Mouse (Mus musculus): Measurements from ENCODE around the gene Ccdc88a. TPM values are rescaled to one million over a fixed set of nuclear protein-coding genes. Genes with fewer than 3 reads are reported as not detected.

Ccdc88a gene
- total and polyA plus RNA-seq, 3 experiments: 4.0 to 225 (median 5.9) TPM

- TF ChIP-seq SIN3A (IDR thresholded peaks at IDR 0.05; ENCODE audit: low read length): peak; percentile 56; the same call in 1 of the 2 replicates
- TF ChIP-seq MXI1 (IDR thresholded peaks at IDR 0.05; ENCODE audit: low read depth, low read length): 0 out of 2 replicates have a peak, but pooled peaks have one; percentile 34
Observed at GRCm38 (mm10) chr11:29538201-29538600, 164.7 kb downstream of the Ccdc88a start (continued).

DNA sequence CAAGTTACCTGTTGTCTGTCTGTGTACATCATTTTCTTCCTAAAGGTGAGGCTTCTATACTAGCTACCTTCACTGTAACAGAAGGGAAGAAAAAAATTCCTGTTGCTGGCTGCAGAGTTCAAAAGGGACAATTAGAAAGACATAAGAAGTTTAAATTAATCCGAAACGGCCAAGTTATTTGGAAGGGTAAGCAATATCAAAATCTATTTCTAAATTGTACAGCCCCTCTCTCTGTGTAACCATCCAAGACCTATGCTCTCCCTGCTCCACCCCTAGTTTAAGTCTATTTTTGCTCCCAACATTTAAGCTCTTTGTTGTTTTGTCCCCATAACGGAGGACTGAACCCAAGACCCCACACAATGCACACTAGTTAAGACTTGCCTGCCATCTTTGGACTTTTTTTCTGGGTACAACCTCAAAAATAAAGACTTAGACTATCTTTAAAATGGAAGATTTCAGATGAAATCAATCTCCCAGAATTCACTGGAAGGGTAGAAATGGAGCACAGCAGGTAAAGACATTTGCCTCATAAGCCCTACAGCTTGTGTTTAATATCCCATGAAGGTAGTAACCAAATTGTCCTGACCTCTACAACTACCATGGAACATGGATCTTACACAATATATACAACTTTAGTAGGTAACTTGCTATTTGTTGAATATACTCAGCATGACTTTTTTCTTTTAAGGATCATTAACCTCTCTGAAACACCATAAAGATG lies 170.9 kb downstream of the Ccdc88a start:
- no peak overlapping the region for H3K4me3 ChIP-seq (ENCODE audit: control insufficient read depth in 1 of 2, insufficient read depth in 1 of 2, low read depth in 2 of 2, low read length in 2 of 2)
- peaks cover 0 to 13% of the 10 kb centered on the region in 2 experiments; a peak in 2 of 4 replicates for H3K4me1 ChIP-seq (ENCODE audit: control insufficient read depth in 1 of 2, insufficient read depth in 2 of 2, low read length in 2 of 2)
- no peak overlapping the region for H3K27ac ChIP-seq (ENCODE audit: control insufficient read depth, low read depth, low read length)
- peaks cover 26% of the 10 kb centered on the region for H3K79me2 ChIP-seq (ENCODE audit: control insufficient read depth, insufficient read depth, low read length, poor library complexity)
- H3K27me3 ChIP-seq (ENCODE audit: control insufficient read depth in 1 of 2, insufficient read depth in 2 of 2, low read length in 2 of 2): no peaks in the 10 kb centered on the region
- peaks cover 26 to 33% of the 10 kb centered on the region in 2 experiments for H3K36me3 ChIP-seq (ENCODE audit: control insufficient read depth in 1 of 2, insufficient read depth in 2 of 2, low read length in 2 of 2)
- H3K9me3 ChIP-seq (replicated peaks; ENCODE audit: insufficient read depth, low read length): no peaks in the 10 kb centered on the region
- DNase-seq (ENCODE audit: low read depth, low spot score): peak; percentile 55
- H3K9ac ChIP-seq (ENCODE audit: control insufficient read depth, low read depth, low read length, poor library complexity, severe bottlenecking): no peak overlapping the region
- TF ChIP-seq USF1 (IDR thresholded peaks at IDR 0.05; ENCODE audit: low read depth, low read length): no peak
- TF ChIP-seq MAFK (IDR thresholded peaks at IDR 0.05; ENCODE audit: borderline replicate concordance, low read depth, low read length): peak; percentile 31; the same call in 1 of the 2 replicates
- TF ChIP-seq MYB (IDR thresholded peaks at IDR 0.05; ENCODE audit: low read depth, low read length): no peak; the same call in 1 of the 2 replicates
- no peak for TF ChIP-seq KAT2A (conservative IDR thresholded peaks at IDR 0.05; ENCODE audit: low read depth, low read length)
- TF ChIP-seq ZKSCAN1 (IDR thresholded peaks at IDR 0.05; ENCODE audit: low read depth, low read length): no peak
- TF ChIP-seq EP300 (IDR thresholded peaks at IDR 0.05; ENCODE audit: low read depth in 1 of 2, low read length in 2 of 2): no peak
- no peak for TF ChIP-seq GABPA (IDR thresholded peaks at IDR 0.05; ENCODE audit: low read depth, low read length)
- TF ChIP-seq CHD1 (IDR thresholded peaks at IDR 0.05; ENCODE audit: low read depth, low read length): no peak
- no peak for TF ChIP-seq HCFC1 (IDR thresholded peaks at IDR 0.05; ENCODE audit: low read depth, low read length)
- TF ChIP-seq RCOR1 (IDR thresholded peaks at IDR 0.05; ENCODE audit: low read depth, low read length): no peak
- peak; percentile 75; the same call in 1 of the 2 replicates for TF ChIP-seq POLR2AphosphoS5 (IDR thresholded peaks at IDR 0.05; ENCODE audit: borderline replicate concordance, low read depth, low read length)
- TF ChIP-seq ZNF384 (IDR thresholded peaks at IDR 0.05; ENCODE audit: low read depth, low read length): no peak
- TF ChIP-seq POLR2AphosphoS2 (IDR thresholded peaks at IDR 0.05; ENCODE audit: low read length): peak; percentile 57; the same call in 1 of the 2 replicates
- no peak for TF ChIP-seq USF2 (IDR thresholded peaks at IDR 0.05; ENCODE audit: borderline replicate concordance in 1 of 2, insufficient read depth in 1 of 2, low read depth in 1 of 2, low read length in 2 of 2)
- no peak for TF ChIP-seq MYC (IDR thresholded peaks at IDR 0.05; ENCODE audit: low read depth, low read length)
- no peak for TF ChIP-seq TBP (IDR thresholded peaks at IDR 0.05; ENCODE audit: low read depth, low read length)
- TF ChIP-seq MEF2A (IDR thresholded peaks at IDR 0.05; ENCODE audit: extremely low read depth, insufficient replicate concordance, low read depth, low read length, poor library complexity, severe bottlenecking): no peak
- TF ChIP-seq BHLHE40 (IDR thresholded peaks at IDR 0.05; ENCODE audit: borderline replicate concordance, low read depth, low read length): no peak
- TF ChIP-seq CTCF (IDR thresholded peaks at IDR 0.05 in 2 of 3, conservative IDR thresholded peaks at IDR 0.05 in 1 of 3; ENCODE audit: control insufficient read depth in 1 of 3, insufficient read depth in 1 of 3, low read depth in 2 of 3, low read length in 3 of 3, poor library complexity in 1 of 3, severe bottlenecking in 1 of 3): no peak
- no peak; the same call in none of the 2 replicates for TF ChIP-seq SMC3 (IDR thresholded peaks at IDR 0.05; ENCODE audit: low read depth, low read length)
- no peak for TF ChIP-seq ZC3H11A (IDR thresholded peaks at IDR 0.05; ENCODE audit: low read depth, low read length)
- no peak for TF ChIP-seq E2F4 (IDR thresholded peaks at IDR 0.05; ENCODE audit: borderline replicate concordance, low read depth, low read length)
- TF ChIP-seq TCF12 (IDR thresholded peaks at IDR 0.05; ENCODE audit: low read depth, low read length): no peak
- no peak for TF ChIP-seq MAX (IDR thresholded peaks at IDR 0.05; ENCODE audit: low read length)
- TF ChIP-seq ELF1 (IDR thresholded peaks at IDR 0.05; ENCODE audit: low read depth, low read length): no peak
- no peak for TF ChIP-seq SIN3A (IDR thresholded peaks at IDR 0.05; ENCODE audit: low read length)
- TF ChIP-seq CHD2 (IDR thresholded peaks at IDR 0.05; ENCODE audit: low read length): no peak
- no peak for TF ChIP-seq UBTF (IDR thresholded peaks at IDR 0.05; ENCODE audit: borderline replicate concordance, insufficient read depth, low read depth, low read length)
- TF ChIP-seq JUND (IDR thresholded peaks at IDR 0.05; ENCODE audit: low read depth, low read length): no peak
- no peak for TF ChIP-seq MXI1 (IDR thresholded peaks at IDR 0.05; ENCODE audit: low read depth, low read length)
- no peak for TF ChIP-seq TAL1 (IDR thresholded peaks at IDR 0.05; ENCODE audit: low read length)
- no peak for TF ChIP-seq MAZ (IDR thresholded peaks at IDR 0.05; ENCODE audit: low read depth, low read length)
- TF ChIP-seq NELFE (IDR thresholded peaks at IDR 0.05; ENCODE audit: low read depth, low read length): no peak
- peak in 1 of 2 experiments; percentile 17; a peak in 1 of 4 replicates for TF ChIP-seq POLR2A (IDR thresholded peaks at IDR 0.05; ENCODE audit: control insufficient read depth in 1 of 2, insufficient read depth in 1 of 2, low read depth in 1 of 2, low read length in 2 of 2, poor library complexity in 1 of 2)

Measured in MEL (cell line).